Mouse (Mus musculus): ENCODE data around the gene Rasl12. TPM values are rescaled to one million over a fixed set of nuclear protein-coding genes. Genes with fewer than 3 reads are reported as not detected.
A peak's percentile ranks its signal among the peaks of the same experiment; 100 is the strongest.

Rasl12 gene
- total RNA-seq, 2 experiments from 2014 or later: 13.3 to 16.2 TPM

DNA sequence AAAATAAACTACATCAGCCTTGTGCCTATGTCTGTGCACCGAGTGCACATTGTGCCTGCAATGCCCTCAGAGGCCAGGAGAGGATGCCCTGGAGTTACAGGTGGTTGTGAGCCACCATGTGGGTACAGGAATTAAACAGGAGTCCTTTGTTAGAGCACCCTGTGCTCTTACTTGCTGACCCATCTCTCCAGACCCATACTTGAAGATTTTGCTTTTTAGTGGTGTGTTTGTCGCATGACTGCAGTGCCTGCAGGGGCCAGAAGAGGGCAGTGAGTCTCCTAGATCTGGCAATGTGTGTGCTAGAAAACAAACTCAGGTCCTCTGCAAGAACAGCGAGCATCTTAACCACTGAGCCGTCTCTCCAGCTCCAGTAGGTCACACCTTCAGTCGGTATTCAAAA lies 35.8 kb downstream of the Rasl12 start:
- DNase-seq: peak; percentile 30 to 63
- intact Hi-C loops (cut with DNase I): loop anchor here (5.0 kb wide), 2 partner anchors 148 to 207 kb away; partner anchors contain the start of gene Plekho2

DNA sequence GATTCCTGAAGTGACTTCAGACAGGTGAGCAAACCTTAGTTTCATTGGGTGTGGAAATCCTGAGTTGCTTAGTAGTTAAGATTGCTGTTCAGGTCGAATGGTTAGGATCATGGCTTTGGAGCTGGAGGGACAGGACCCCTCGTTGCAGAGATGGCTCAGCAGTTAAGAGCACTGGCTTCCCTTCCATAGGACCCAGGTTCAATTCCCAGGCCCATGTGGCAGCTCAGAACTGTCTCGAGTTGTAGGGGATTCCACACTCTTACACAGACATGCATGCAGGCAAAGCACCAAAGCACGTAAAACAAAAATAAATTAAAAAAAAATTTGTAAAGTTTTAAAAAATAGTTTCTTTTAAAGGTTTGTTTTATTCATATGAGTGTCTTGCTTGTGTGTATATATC lies 36.9 kb downstream of the Rasl12 start:
- intact Hi-C loops (cut with DNase I): no loop called here
- DNase-seq: no peak

GRCm38 (mm10) chr9:65435671-65436301 lies 37.5 kb downstream of the Rasl12 start, which contains the start of gene Mtfmt:
Gene Mtfmt, plus strand, starts transcription at chr9:65435782.
- peak; percentile 94 to 97 for DNase-seq
- intact Hi-C loops (cut with DNase I): no loop called here

- intact Hi-C loops (cut with DNase I): no loop called here
Measured at GRCm38 (mm10) chr9:65444692-65445091, 46.4 kb downstream of the Rasl12 start.

DNA sequence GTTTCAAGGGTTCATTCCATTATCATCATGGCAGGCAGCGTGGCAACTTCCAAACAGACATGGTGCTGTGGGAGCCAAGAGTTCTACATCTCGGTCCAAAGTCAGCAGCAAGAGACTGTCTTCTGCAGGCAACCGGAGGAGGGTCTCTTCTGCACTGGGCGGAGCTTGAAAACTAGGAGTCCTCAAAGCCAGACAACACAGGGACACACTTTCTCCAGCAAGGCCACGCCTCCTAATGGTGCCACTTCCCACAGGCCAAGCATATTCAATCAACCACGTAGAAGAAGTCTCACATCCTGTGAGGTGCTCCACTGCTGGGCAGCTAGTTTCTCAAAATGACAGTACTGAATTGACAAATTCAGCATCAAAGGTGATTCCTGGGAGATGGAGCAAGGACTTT lies 49.6 kb downstream of the Rasl12 start:
- DNase-seq: no peak
- intact Hi-C loops (cut with DNase I): no loop called here

More at GRCm38 (mm10) chr9:65444692-65445091, 46.4 kb downstream of the Rasl12 start:
- DNase-seq: no peak

DNA sequence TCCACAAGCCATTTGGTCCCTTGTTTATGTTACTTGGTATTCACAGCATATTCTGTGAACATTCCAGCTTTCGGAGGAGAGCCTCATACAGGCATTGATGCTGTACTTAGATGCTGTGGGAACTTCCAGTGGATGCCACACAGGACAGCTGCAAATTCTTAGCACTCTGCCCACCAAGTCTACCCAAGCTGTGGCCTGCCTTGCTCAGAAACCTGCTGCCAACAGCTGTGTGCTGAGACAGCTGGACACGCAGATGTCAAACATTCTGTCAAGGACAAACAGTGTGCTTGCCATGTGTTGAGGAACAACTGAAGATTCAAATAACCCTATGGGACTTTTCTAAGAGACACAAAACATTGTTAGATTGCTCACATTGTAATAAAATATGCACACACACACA lies 60.7 kb downstream of the Rasl12 start:
- DNase-seq: no peak
- intact Hi-C loops (cut with DNase I): no loop called here

GRCm38 (mm10) chr9:65460198-65460597 lies 61.9 kb downstream of the Rasl12 start:
- intact Hi-C loops (cut with DNase I): loop anchor here (10.0 kb wide), 1 partner anchor 125 kb away; the partner anchor contains the start of genes Pif1 and Plekho2
- DNase-seq: no peak

- DNase-seq: peak; percentile 96 to 99
- intact Hi-C loops (cut with DNase I): loop anchor here (10.0 kb wide), 1 partner anchor 124 kb away; the partner anchor contains the start of genes Pif1 and Plekho2
Measured at GRCm38 (mm10) chr9:65460732-65461442, 62.6 kb downstream of the Rasl12 start, which contains the start of gene Spg21. Gene Spg21, plus strand, starts transcription at chr9:65460947.

- intact Hi-C loops (cut with DNase I): loop anchor here (10.0 kb wide), 1 partner anchor 122 kb away; the partner anchor contains the start of genes Pif1 and Plekho2
- DNase-seq: no peak
Measured at GRCm38 (mm10) chr9:65462544-65462943, 64.2 kb downstream of the Rasl12 start.

- intact Hi-C loops (cut with DNase I): loop anchor here (10.0 kb wide), 1 partner anchor 121 kb away; the partner anchor contains the start of genes Pif1 and Plekho2
- DNase-seq: peak; percentile 19 to 23
Measured at GRCm38 (mm10) chr9:65464161-65464560, 65.9 kb downstream of the Rasl12 start.

Other genes starting within 250 kb of the Rasl12 start
- 1 to 10 TPM; 5.1 to 5.9 TPM for gene Parp16, start 203.2 kb upstream of the Rasl12 start, total RNA-seq (2021)
- 1 to 10 TPM; 5.4 to 6.6 TPM for gene Cilp, start 133.3 kb upstream of the Rasl12 start, total RNA-seq (2021)
- 10 to 100 TPM; 76.3 to 83.4 TPM for gene Clpx, start 104.2 kb upstream of the Rasl12 start, total RNA-seq (2021)
- 10 to 100 TPM; 11.1 to 14.7 TPM for gene Pdcd7, start 52.4 kb upstream of the Rasl12 start, total RNA-seq (2021)
- 1 to 10 TPM in 1 of 2 experiments, not detected in 1; 1.0 TPM for gene Ubap1l, start 37.5 kb upstream of the Rasl12 start, total RNA-seq (2021)
- gene Kbtbd13, start 6.9 kb upstream of the Rasl12 start, total RNA-seq (2021): 1 to 10 TPM; 1.1 to 2.1 TPM
- gene Slc51b, start 24.4 kb downstream of the Rasl12 start, total RNA-seq (2021): not detected
- gene Mtfmt, start 37.3 kb downstream of the Rasl12 start, total RNA-seq (2021): 1 to 10 TPM; 6.6 to 6.9 TPM
- gene Spg21, start 62.4 kb downstream of the Rasl12 start, total RNA-seq (2021): 10 to 100 TPM; 23.6 to 25.4 TPM
- under 1 TPM in 1 of 2 experiments, not detected in 1; 0.22 TPM for gene Ankdd1a, start 121.7 kb downstream of the Rasl12 start, total RNA-seq (2021)
- 10 to 100 TPM; 18.3 to 21.2 TPM for gene Plekho2, start 181.5 kb downstream of the Rasl12 start, total RNA-seq (2021)
- gene Pif1, start 188.7 kb downstream of the Rasl12 start, total RNA-seq (2021): 1 to 10 TPM; 1.9 to 2.4 TPM
- gene Rbpms2, start 231.1 kb downstream of the Rasl12 start, total RNA-seq (2021): 10 to 100 TPM; 54.4 to 57.7 TPM